Mouse (Mus musculus) c-Kit-positive CD71-positive TER-119-negative erythroid progenitor cells, embryonic 14.5 days (primary cell): ENCODE measurements at regions not wholly inside any gene's neighbourhood (a gene's known extent, or its start where the extent isn't known, plus 50 kb on each side); places are given as distances from the start of the nearest gene placed in this dataset.
A peak's percentile ranks its signal among the peaks of the same experiment; 100 is the strongest.

Source experiments
- DNase-seq: peaks from one replicate; pipeline ENCODE4 v3.0.0-alpha.2; 2013; ENCODE audit warnings: low read depth

GRCm38 (mm10) chr8:75353786-75354185 lies 52.6 kb downstream of the Gm10358 start:
- no peak for DNase-seq

- no peak for DNase-seq
Measured at GRCm38 (mm10) chr8:75350141-75350540, 56.2 kb downstream of the Gm10358 start.

GRCm38 (mm10) chr8:75348047-75348446 lies 58.3 kb downstream of the Gm10358 start:
- DNase-seq, result no peak

- no peak for DNase-seq
Measured at GRCm38 (mm10) chr8:75320614-75321013, 85.8 kb downstream of the Gm10358 start.

- no peak for DNase-seq
Measured at GRCm38 (mm10) chr8:75318526-75318925, 87.9 kb downstream of the Gm10358 start.

GRCm38 (mm10) chr8:75315886-75316285 lies 90.5 kb downstream of the Gm10358 start:
- peak; percentile 8 for DNase-seq

- DNase-seq, result no peak
Measured at GRCm38 (mm10) chr8:75309463-75309862, 95.7 kb downstream of the Rasd2 start.

- no peak for DNase-seq
Measured at GRCm38 (mm10) chr8:75291921-75292320, 78.2 kb downstream of the Rasd2 start.

GRCm38 (mm10) chr8:75289933-75290332 lies 76.2 kb downstream of the Rasd2 start:
- no peak for DNase-seq
